Mouse (Mus musculus) mature B cell (primary cell): ENCODE results near the gene Clasrp.

Experiments used
- in situ Hi-C: fragments of 300-500 bp; cut with MboI; formaldehyde crosslinking; loops from 2 replicates; pipeline ENCODE4 v1.14.3; 2019

Clasrp gene

GRCm38 (mm10) chr7:19609641-19610332 lies 5.5 kb upstream of the Clasrp start:
- in situ Hi-C loops, result loop anchor here (10.0 kb wide), 1 partner anchor 105 kb away; the partner anchor contains the start of gene Tomm40

- in situ Hi-C loops, result loop anchor here (10.0 kb wide), 1 partner anchor 108 kb away; the partner anchor contains the start of gene Tomm40
These were observed 3.0 kb upstream of the Clasrp start for GRCm38 (mm10) chr7:19607291-19607690.

- in situ Hi-C loops, result loop anchor here (10.0 kb wide), 1 partner anchor 110 kb away; the partner anchor contains the start of gene Tomm40
These were observed 424 bp upstream of the Clasrp start for GRCm38 (mm10) chr7:19604606-19605214.

- in situ Hi-C loops, result loop anchor here (10.0 kb wide), 1 partner anchor 112 kb away; the partner anchor contains the start of gene Tomm40
These were observed 1.2 kb downstream of the Clasrp start for GRCm38 (mm10) chr7:19603055-19603454.

- in situ Hi-C loops, result loop anchor here (10.0 kb wide), 1 partner anchor 114 kb away; the partner anchor contains the start of gene Tomm40
These were observed 3.7 kb downstream of the Clasrp start for GRCm38 (mm10) chr7:19600562-19600961.

GRCm38 (mm10) chr7:19593061-19593730 lies 11.1 kb downstream of the Clasrp start:
- in situ Hi-C loops, result no loop called here

GRCm38 (mm10) chr7:19589917-19590316 lies 14.4 kb downstream of the Clasrp start:
- in situ Hi-C loops, result no loop called here

- in situ Hi-C loops, result no loop called here
These were observed 15.1 kb downstream of the Clasrp start for GRCm38 (mm10) chr7:19589207-19589606.

GRCm38 (mm10) chr7:19586269-19586668 lies 18.0 kb downstream of the Clasrp start:
- in situ Hi-C loops, result no loop called here

GRCm38 (mm10) chr7:19580634-19581033 lies 23.7 kb downstream of the Clasrp start:
- in situ Hi-C loops, result no loop called here

GRCm38 (mm10) chr7:19579751-19580150 lies 24.5 kb downstream of the Clasrp start:
- in situ Hi-C loops, result no loop called here

- in situ Hi-C loops, result no loop called here
These were observed 25.9 kb downstream of the Clasrp start for GRCm38 (mm10) chr7:19578436-19578835.

- in situ Hi-C loops, result no loop called here
These were observed 26.3 kb downstream of the Clasrp start for GRCm38 (mm10) chr7:19577877-19578414.

GRCm38 (mm10) chr7:19577141-19577852 lies 27.0 kb downstream of the Clasrp start, which contains the start of the genes Zfp296 and Gemin7:
Gene Zfp296 (plus strand): TSS chr7:19577287.
Gene Gemin7 (minus strand): TSS chr7:19577595.
- in situ Hi-C loops, result no loop called here

GRCm38 (mm10) chr7:19575559-19575958 lies 28.7 kb downstream of the Clasrp start:
- in situ Hi-C loops, result no loop called here

GRCm38 (mm10) chr7:19573776-19574140 lies 30.5 kb downstream of the Clasrp start:
- in situ Hi-C loops, result no loop called here

GRCm38 (mm10) chr7:19572926-19573775 lies 31.1 kb downstream of the Clasrp start:
- in situ Hi-C loops, result no loop called here

GRCm38 (mm10) chr7:19569647-19570046 lies 34.6 kb downstream of the Clasrp start:
- in situ Hi-C loops, result no loop called here

- in situ Hi-C loops, result no loop called here
These were observed 36.9 kb downstream of the Clasrp start for GRCm38 (mm10) chr7:19567426-19567825.

GRCm38 (mm10) chr7:19565803-19566202 lies 38.5 kb downstream of the Clasrp start:
- in situ Hi-C loops, result no loop called here

- in situ Hi-C loops, result no loop called here
These were observed 39.8 kb downstream of the Clasrp start for GRCm38 (mm10) chr7:19564455-19564854.
